Mouse (Mus musculus): ENCODE measurements around the gene Tnfsf11.

- TF ChIP-seq CTCF (IDR thresholded peaks at IDR 0.05; ENCODE audit: low read depth) (no peak), EP300 (IDR thresholded peaks at IDR 0.05; ENCODE audit: low read depth) (no peak)
Measured at GRCm38 (mm10) chr14:78246601-78247000, 61.2 kb downstream of the Tnfsf11 start.
